Mouse (Mus musculus): ENCODE measurements around the gene Mpped2. TPM values are rescaled to one million over a fixed set of nuclear protein-coding genes. Genes with fewer than 3 reads are reported as not detected.

Mpped2 gene
- polyA plus RNA-seq, 1 experiment from 2014 or later: 92.9 TPM

- DNase-seq (ENCODE audit: low spot score): no peak
- Histone ChIP-seq H3K4me3 (no peak overlapping the region), H3K36me3 (replicated peaks) (peaks cover 13% of the 10 kb centered on the region; the same call in 1 of the 2 replicates), H3K4me1 (peaks cover 58% of the 10 kb centered on the region), H3K27ac (replicated peaks) (no peak overlapping the region), H3K27me3 (replicated peaks; ENCODE audit: low read depth, poor library complexity, severe bottlenecking) (0 out of 2 replicates have a peak, but pooled peaks cover 6% of the 10 kb centered on the region), H3K9me3 (no peaks in the 10 kb centered on the region)
- 50% methylated on average over 5 of the region's 5 CpGs for WGBS
Observed at GRCm38 (mm10) chr2:106733396-106733795, 40.3 kb downstream of the Mpped2 start.

- 0 out of 2 replicates have a peak, but pooled peaks cover 6% of the 10 kb centered on the region for H3K27me3 ChIP-seq (replicated peaks; ENCODE audit: low read depth, poor library complexity, severe bottlenecking)
- WGBS: 61% methylated on average over 4 of the region's 4 CpGs
- DNase-seq (ENCODE audit: low spot score): no peak
- H3K36me3 ChIP-seq (replicated peaks): peaks cover 16% of the 10 kb centered on the region
- no peak overlapping the region for H3K4me3 ChIP-seq
- H3K4me1 ChIP-seq: peaks cover 58% of the 10 kb centered on the region
- H3K27ac ChIP-seq (replicated peaks): no peak overlapping the region
- H3K9me3 ChIP-seq: no peaks in the 10 kb centered on the region
Observed at GRCm38 (mm10) chr2:106734004-106734403, 40.9 kb downstream of the Mpped2 start.

GRCm38 (mm10) chr2:106735211-106735610 lies 42.1 kb downstream of the Mpped2 start:
- no peak for DNase-seq (ENCODE audit: low spot score)
- Histone ChIP-seq H3K9me3 (no peaks in the 10 kb centered on the region), H3K36me3 (replicated peaks) (peaks cover 17% of the 10 kb centered on the region), H3K27me3 (replicated peaks; ENCODE audit: low read depth, poor library complexity, severe bottlenecking) (0 out of 2 replicates have a peak, but pooled peaks cover 5% of the 10 kb centered on the region), H3K27ac (replicated peaks) (no peak overlapping the region), H3K4me1 (peaks cover 54% of the 10 kb centered on the region), H3K4me3 (no peak overlapping the region)
- 89% methylated on average over 5 of the region's 5 CpGs for WGBS

GRCm38 (mm10) chr2:106735792-106736359 lies 42.8 kb downstream of the Mpped2 start:
- DNase-seq (ENCODE audit: low spot score): no peak
- no peaks in the 10 kb centered on the region for H3K9me3 ChIP-seq
- peaks cover 17% of the 10 kb centered on the region for H3K36me3 ChIP-seq (replicated peaks)
- 78% methylated on average over 15 of the region's 15 CpGs for WGBS
- no peak overlapping the region for H3K4me3 ChIP-seq
- peaks cover 48% of the 10 kb centered on the region for H3K4me1 ChIP-seq
- H3K27me3 ChIP-seq (replicated peaks; ENCODE audit: low read depth, poor library complexity, severe bottlenecking): peaks cover 7% of the 10 kb centered on the region; the same call in 1 of the 2 replicates
- 0 out of 2 replicates have a peak overlapping the region, but pooled peaks have one; percentile 3 for H3K27ac ChIP-seq (replicated peaks)

GRCm38 (mm10) chr2:106738951-106739350 lies 45.9 kb downstream of the Mpped2 start:
- Histone ChIP-seq H3K27me3 (replicated peaks; ENCODE audit: low read depth, poor library complexity, severe bottlenecking) (peaks cover 22% of the 10 kb centered on the region), H3K27ac (replicated peaks) (no peak overlapping the region), H3K9me3 (no peaks in the 10 kb centered on the region), H3K36me3 (replicated peaks) (peaks cover 18% of the 10 kb centered on the region), H3K4me3 (no peak overlapping the region), H3K4me1 (peaks cover 29% of the 10 kb centered on the region)
- DNase-seq (ENCODE audit: low spot score): no peak
- 95% methylated on average over 5 of the region's 5 CpGs for WGBS

- DNase-seq (ENCODE audit: low spot score): no peak
- Histone ChIP-seq H3K9me3 (no peaks in the 10 kb centered on the region), H3K4me3 (no peak overlapping the region), H3K4me1 (peaks cover 26% of the 10 kb centered on the region), H3K27me3 (replicated peaks; ENCODE audit: low read depth, poor library complexity, severe bottlenecking) (peaks cover 46% of the 10 kb centered on the region), H3K27ac (replicated peaks) (no peak overlapping the region), H3K36me3 (replicated peaks) (peaks cover 24% of the 10 kb centered on the region)
- WGBS: 75% methylated on average over 4 of the region's 4 CpGs
Observed at GRCm38 (mm10) chr2:106744086-106744485, 51.0 kb downstream of the Mpped2 start.

GRCm38 (mm10) chr2:106744601-106745000 lies 51.5 kb downstream of the Mpped2 start:
- Histone ChIP-seq H3K27ac (replicated peaks) (no peak overlapping the region), H3K4me1 (peaks cover 26% of the 10 kb centered on the region), H3K27me3 (replicated peaks; ENCODE audit: low read depth, poor library complexity, severe bottlenecking) (peaks cover 52% of the 10 kb centered on the region), H3K4me3 (no peak overlapping the region), H3K36me3 (replicated peaks) (peaks cover 25% of the 10 kb centered on the region), H3K9me3 (no peaks in the 10 kb centered on the region)
- peak; percentile 65 for DNase-seq (ENCODE audit: low spot score)
- 27% methylated on average over 14 of the region's 14 CpGs for WGBS

GRCm38 (mm10) chr2:106745364-106745763 lies 52.3 kb downstream of the Mpped2 start:
- Histone ChIP-seq H3K4me1 (peaks cover 26% of the 10 kb centered on the region), H3K9me3 (no peaks in the 10 kb centered on the region), H3K4me3 (no peak overlapping the region), H3K36me3 (replicated peaks) (peaks cover 25% of the 10 kb centered on the region), H3K27ac (replicated peaks) (no peak overlapping the region), H3K27me3 (replicated peaks; ENCODE audit: low read depth, poor library complexity, severe bottlenecking) (peaks cover 59% of the 10 kb centered on the region)
- DNase-seq (ENCODE audit: low spot score): no peak
- WGBS: 75% methylated on average over 1 of the region's 1 CpGs

- no peaks in the 10 kb centered on the region for H3K9me3 ChIP-seq
- peaks cover 60% of the 10 kb centered on the region for H3K27me3 ChIP-seq (replicated peaks; ENCODE audit: low read depth, poor library complexity, severe bottlenecking)
- no peak overlapping the region for H3K4me3 ChIP-seq
- H3K27ac ChIP-seq (replicated peaks): no peak overlapping the region
- no peak for DNase-seq (ENCODE audit: low spot score)
- H3K36me3 ChIP-seq (replicated peaks): peaks cover 28% of the 10 kb centered on the region
- 83% methylated on average over 6 of the region's 6 CpGs for WGBS
- peaks cover 33% of the 10 kb centered on the region for H3K4me1 ChIP-seq
Observed at GRCm38 (mm10) chr2:106746211-106746610, 53.1 kb downstream of the Mpped2 start.

- DNase-seq (ENCODE audit: low spot score): no peak
- 54% methylated on average over 4 of the region's 4 CpGs for WGBS
- Histone ChIP-seq H3K9me3 (no peaks in the 10 kb centered on the region), H3K36me3 (replicated peaks) (peaks cover 28% of the 10 kb centered on the region), H3K27ac (replicated peaks) (no peak overlapping the region), H3K27me3 (replicated peaks; ENCODE audit: low read depth, poor library complexity, severe bottlenecking) (peaks cover 58% of the 10 kb centered on the region), H3K4me3 (no peak overlapping the region), H3K4me1 (peaks cover 33% of the 10 kb centered on the region)
Observed at GRCm38 (mm10) chr2:106746905-106747304, 53.8 kb downstream of the Mpped2 start.

GRCm38 (mm10) chr2:106747342-106747741 lies 54.3 kb downstream of the Mpped2 start:
- Histone ChIP-seq H3K27me3 (replicated peaks; ENCODE audit: low read depth, poor library complexity, severe bottlenecking) (peaks cover 56% of the 10 kb centered on the region), H3K4me1 (peaks cover 33% of the 10 kb centered on the region), H3K36me3 (replicated peaks) (peaks cover 24% of the 10 kb centered on the region), H3K4me3 (no peak overlapping the region), H3K27ac (replicated peaks) (no peak overlapping the region), H3K9me3 (no peaks in the 10 kb centered on the region)
- DNase-seq (ENCODE audit: low spot score): no peak
- WGBS: 92% methylated on average over 4 of the region's 4 CpGs

- no peak overlapping the region for H3K27ac ChIP-seq (replicated peaks)
- peaks cover 77% of the 10 kb centered on the region for H3K27me3 ChIP-seq (replicated peaks; ENCODE audit: low read depth, poor library complexity, severe bottlenecking)
- H3K36me3 ChIP-seq (replicated peaks): peaks cover 31% of the 10 kb centered on the region
- H3K4me1 ChIP-seq: peaks cover 16% of the 10 kb centered on the region
- no peak for DNase-seq (ENCODE audit: low spot score)
- H3K9me3 ChIP-seq: no peaks in the 10 kb centered on the region
- H3K4me3 ChIP-seq: no peak overlapping the region
- WGBS: 68% methylated on average over 3 of the region's 3 CpGs
Observed at GRCm38 (mm10) chr2:106750878-106751277, 57.8 kb downstream of the Mpped2 start.

- DNase-seq (ENCODE audit: low spot score): no peak
- H3K4me1 ChIP-seq: peaks cover 29% of the 10 kb centered on the region
- peaks cover 69% of the 10 kb centered on the region for H3K27me3 ChIP-seq (replicated peaks; ENCODE audit: low read depth, poor library complexity, severe bottlenecking)
- H3K36me3 ChIP-seq (replicated peaks): peaks cover 22% of the 10 kb centered on the region
- no peak overlapping the region for H3K4me3 ChIP-seq
- WGBS: 58% methylated on average over 5 of the region's 5 CpGs
- H3K27ac ChIP-seq (replicated peaks): no peak overlapping the region
- H3K9me3 ChIP-seq: no peaks in the 10 kb centered on the region
Observed at GRCm38 (mm10) chr2:106753703-106754102, 60.6 kb downstream of the Mpped2 start.
